Mouse (Mus musculus) layer of hippocampus, adult 9-11 months (tissue): ENCODE results near the gene Odf3l2.

ENCODE experiments used
- DNase-seq: peaks from one replicate; pipeline ENCODE4 v3.0.0; 2022

Odf3l2 gene

GRCm38 (mm10) chr10:79670071-79670888, 24.7 kb upstream of the Odf3l2 start:
- DNase-seq: no peak

- DNase-seq: peak; percentile 81
Observed at GRCm38 (mm10) chr10:79669576-79670057, 24.1 kb upstream of the Odf3l2 start.

- DNase-seq: peak; percentile 95
Observed at GRCm38 (mm10) chr10:79668771-79669575, 23.4 kb upstream of the Odf3l2 start, which contains the start of gene Tpgs1. TSS of gene Tpgs1 (plus strand) at chr10:79669369.

GRCm38 (mm10) chr10:79668076-79668475, 22.5 kb upstream of the Odf3l2 start:
- no peak for DNase-seq

GRCm38 (mm10) chr10:79666493-79666892, 21.0 kb upstream of the Odf3l2 start:
- DNase-seq: no peak

- DNase-seq: no peak
Observed at GRCm38 (mm10) chr10:79665051-79665450, 19.5 kb upstream of the Odf3l2 start.

GRCm38 (mm10) chr10:79664131-79664665, 18.7 kb upstream of the Odf3l2 start, which contains the start of gene Madcam1:
TSS of gene Madcam1 (plus strand) at chr10:79664559.
- DNase-seq: peak; percentile 45

GRCm38 (mm10) chr10:79661861-79662260, 16.3 kb upstream of the Odf3l2 start:
- DNase-seq: no peak

GRCm38 (mm10) chr10:79660298-79660697, 14.8 kb upstream of the Odf3l2 start:
- no peak for DNase-seq

GRCm38 (mm10) chr10:79658829-79659228, 13.3 kb upstream of the Odf3l2 start:
- no peak for DNase-seq

GRCm38 (mm10) chr10:79654946-79655395, 9.4 kb upstream of the Odf3l2 start:
- peak; percentile 79 for DNase-seq

- DNase-seq: no peak
Observed at GRCm38 (mm10) chr10:79652789-79653188, 7.3 kb upstream of the Odf3l2 start.

GRCm38 (mm10) chr10:79649070-79649751, 3.7 kb upstream of the Odf3l2 start:
- peak; percentile 79 for DNase-seq

GRCm38 (mm10) chr10:79638486-79639204, 6.9 kb downstream of the Odf3l2 start:
- peak; percentile 63 for DNase-seq

- peak; percentile 78 for DNase-seq
Observed at GRCm38 (mm10) chr10:79637128-79638110, 8.1 kb downstream of the Odf3l2 start, which contains the start of gene Shc2. TSS of gene Shc2 (minus strand) at chr10:79637918.

GRCm38 (mm10) chr10:79636287-79636686, 9.3 kb downstream of the Odf3l2 start:
- no peak for DNase-seq

GRCm38 (mm10) chr10:79633006-79633777, 12.3 kb downstream of the Odf3l2 start:
- DNase-seq: peak; percentile 52

GRCm38 (mm10) chr10:79631432-79631831, 14.1 kb downstream of the Odf3l2 start:
- peak; percentile 78 for DNase-seq

- DNase-seq: no peak
Observed at GRCm38 (mm10) chr10:79628377-79628776, 17.2 kb downstream of the Odf3l2 start.

- no peak for DNase-seq
Observed at GRCm38 (mm10) chr10:79626156-79626555, 19.4 kb downstream of the Odf3l2 start.
